Mouse (Mus musculus) hindbrain, embryonic 10.5 days (tissue): ENCODE measurements around the gene Ffar3. TPM values are rescaled to one million over a fixed set of nuclear protein-coding genes. Genes with fewer than 3 reads are reported as not detected.

Source experiments
- DNase-seq: peaks from one replicate; pipeline ENCODE4 v3.0.0-alpha.2; 2017; ENCODE audit warnings: low spot score
- H3K27ac ChIP-seq: fragments of 300-500 bp; sonication (generic); 2 replicates; pipeline ENCODE4 v1.5.1; 2016; ENCODE audit warnings: mild to moderate bottlenecking, moderate library complexity
- H3K27me3 ChIP-seq: fragments of 300-500 bp; sonication (generic); 2 replicates; pipeline ENCODE4 v1.6.1; 2016; ENCODE audit warnings: mild to moderate bottlenecking; ENCODE audit not compliant: poor library complexity, insufficient read depth, severe bottlenecking
- H3K36me3 ChIP-seq: fragments of 300-500 bp; sonication (generic); 2 replicates; pipeline ENCODE4 v1.6.1; 2016; ENCODE audit warnings: mild to moderate bottlenecking, moderate library complexity
- H3K4me1 ChIP-seq: fragments of 300-500 bp; sonication (generic); replicated peaks from 2 replicates; pipeline ENCODE4 v1.6.1; 2016; ENCODE audit warnings: mild to moderate bottlenecking
- H3K4me3 ChIP-seq: fragments of 300-500 bp; sonication (generic); 2 replicates; pipeline ENCODE4 v1.5.1; 2016; ENCODE audit warnings: mild to moderate bottlenecking, moderate library complexity
- H3K9me3 ChIP-seq: fragments of 300-500 bp; sonication (generic); 2 replicates; pipeline ENCODE4 v1.6.1; 2016; ENCODE audit warnings: mild to moderate bottlenecking, moderate library complexity
- WGBS: fragments of 180-500 bp; shearing (Covaris S2); methylation state at CpG from one replicate; pipeline ENCODE4 v1.1.7; 2016; 5-methylcytosine and 5-hydroxymethylcytosine counted together
- polyA plus RNA-seq: library from polyadenylated mRNA; unstranded; fragments of >200 nt; fragmentation: Nextera tagmentation; extraction: Ambion mirVana; gene quantifications from 2 replicates; pipeline ENCODE4 v1.2.1, GENCODE M21; 2016

Ffar3 gene
- polyA plus RNA-seq, result not detected in 2 replicates

- Histone ChIP-seq H3K4me3 (no peak within 1 kb of the TSS), H3K36me3 (no peaks in the 10 kb centered on the region), H3K9me3 (no peaks in the 10 kb centered on the region), H3K27me3 (no peaks in the 10 kb centered on the region), H3K27ac (no peak within 1 kb of the TSS), H3K4me1 (peaks cover 11% of the 10 kb centered on the region; the same call in 1 of the 2 replicates)
- WGBS, result 85% methylated on average over 6 of the region's 6 CpGs
- DNase-seq, result no peak
Observed at GRCm38 (mm10) chr7:30856078-30856477, at the start of gene Ffar3. Gene Ffar3 (minus strand): TSS chr7:30856178.

- 54% methylated on average over 4 of the region's 4 CpGs for WGBS
- peaks cover 9% of the 10 kb centered on the region; the same call in 1 of the 2 replicates for H3K27me3 ChIP-seq
- no peak for DNase-seq
Observed at GRCm38 (mm10) chr7:30904042-30904441, 48.1 kb upstream of the Ffar3 start.

GRCm38 (mm10) chr7:30895217-30895616 lies 39.2 kb upstream of the Ffar3 start:
- peaks cover 16% of the 10 kb centered on the region; the same call in 1 of the 2 replicates for H3K4me1 ChIP-seq
- no peaks in the 10 kb centered on the region for H3K27me3 ChIP-seq
- H3K36me3 ChIP-seq, result no peaks in the 10 kb centered on the region
- no peak overlapping the region for H3K4me3 ChIP-seq
- H3K27ac ChIP-seq, result no peak overlapping the region
- no peaks in the 10 kb centered on the region for H3K9me3 ChIP-seq
- DNase-seq, result no peak
- WGBS, result 87% methylated on average over 3 of the region's 3 CpGs

More at GRCm38 (mm10) chr7:30904042-30904441, 48.1 kb upstream of the Ffar3 start:
- Histone ChIP-seq H3K4me3 (no peak overlapping the region), H3K36me3 (no peaks in the 10 kb centered on the region), H3K27ac (no peak overlapping the region), H3K4me1 (peaks cover 15% of the 10 kb centered on the region), H3K9me3 (no peaks in the 10 kb centered on the region)

GRCm38 (mm10) chr7:30892515-30892914 lies 36.5 kb upstream of the Ffar3 start:
- H3K36me3 ChIP-seq, result no peaks in the 10 kb centered on the region
- no peaks in the 10 kb centered on the region for H3K9me3 ChIP-seq
- no peak for DNase-seq
- H3K27me3 ChIP-seq, result no peaks in the 10 kb centered on the region
- peaks cover 14% of the 10 kb centered on the region; the same call in 1 of the 2 replicates for H3K4me1 ChIP-seq
- peak overlapping the region; percentile 56 for H3K27ac ChIP-seq
- no peak overlapping the region for H3K4me3 ChIP-seq
- 61% methylated on average over 3 of the region's 3 CpGs for WGBS

- WGBS, result 85% methylated on average over 9 of the region's 9 CpGs
Observed at GRCm38 (mm10) chr7:30891746-30892145, 35.8 kb upstream of the Ffar3 start.

GRCm38 (mm10) chr7:30890681-30891080 lies 34.7 kb upstream of the Ffar3 start:
- no peak overlapping the region for H3K4me3 ChIP-seq
- H3K27ac ChIP-seq, result no peak overlapping the region
- no peaks in the 10 kb centered on the region for H3K9me3 ChIP-seq
- DNase-seq, result no peak
- H3K27me3 ChIP-seq, result no peaks in the 10 kb centered on the region
- peaks cover 9% of the 10 kb centered on the region; the same call in 1 of the 2 replicates for H3K4me1 ChIP-seq
- WGBS, result 78% methylated on average over 2 of the region's 2 CpGs
- H3K36me3 ChIP-seq, result no peaks in the 10 kb centered on the region

More at GRCm38 (mm10) chr7:30891746-30892145, 35.8 kb upstream of the Ffar3 start:
- H3K9me3 ChIP-seq, result no peaks in the 10 kb centered on the region
- no peak overlapping the region for H3K27ac ChIP-seq
- H3K27me3 ChIP-seq, result no peaks in the 10 kb centered on the region
- H3K36me3 ChIP-seq, result no peaks in the 10 kb centered on the region
- peaks cover 14% of the 10 kb centered on the region; the same call in 1 of the 2 replicates for H3K4me1 ChIP-seq
- DNase-seq, result no peak
- H3K4me3 ChIP-seq, result no peak overlapping the region

- H3K27ac ChIP-seq, result no peak overlapping the region
- H3K9me3 ChIP-seq, result no peaks in the 10 kb centered on the region
- H3K27me3 ChIP-seq, result no peaks in the 10 kb centered on the region
- DNase-seq, result no peak
- 80% methylated on average over 7 of the region's 7 CpGs for WGBS
- no peaks in the 10 kb centered on the region for H3K36me3 ChIP-seq
- peaks cover 9% of the 10 kb centered on the region; the same call in 1 of the 2 replicates for H3K4me1 ChIP-seq
- no peak overlapping the region for H3K4me3 ChIP-seq
Observed at GRCm38 (mm10) chr7:30888786-30889185, 32.8 kb upstream of the Ffar3 start.

GRCm38 (mm10) chr7:30887568-30888188 lies 31.7 kb upstream of the Ffar3 start:
- DNase-seq, result no peak
- H3K27me3 ChIP-seq, result no peaks in the 10 kb centered on the region
- no peak overlapping the region for H3K4me3 ChIP-seq
- 86% methylated on average over 14 of the region's 14 CpGs for WGBS
- peaks cover 6% of the 10 kb centered on the region; the same call in 1 of the 2 replicates for H3K4me1 ChIP-seq
- H3K36me3 ChIP-seq, result no peaks in the 10 kb centered on the region
- H3K9me3 ChIP-seq, result no peaks in the 10 kb centered on the region
- H3K27ac ChIP-seq, result no peak overlapping the region

- 0 out of 2 replicates have a peak, but pooled peaks cover 4% of the 10 kb centered on the region for H3K9me3 ChIP-seq
- no peaks in the 10 kb centered on the region for H3K27me3 ChIP-seq
- 89% methylated on average over 4 of the region's 4 CpGs for WGBS
- no peak overlapping the region for H3K27ac ChIP-seq
- DNase-seq, result no peak
- no peak overlapping the region for H3K4me3 ChIP-seq
- H3K36me3 ChIP-seq, result no peaks in the 10 kb centered on the region
- no peaks in the 10 kb centered on the region for H3K4me1 ChIP-seq
Observed at GRCm38 (mm10) chr7:30886852-30887251, 30.9 kb upstream of the Ffar3 start.

- DNase-seq, result no peak
- Histone ChIP-seq H3K9me3 (0 out of 2 replicates have a peak, but pooled peaks cover 4% of the 10 kb centered on the region), H3K4me3 (no peak overlapping the region), H3K4me1 (no peaks in the 10 kb centered on the region), H3K27me3 (no peaks in the 10 kb centered on the region), H3K27ac (no peak overlapping the region), H3K36me3 (no peaks in the 10 kb centered on the region)
Observed at GRCm38 (mm10) chr7:30884047-30884446, 28.1 kb upstream of the Ffar3 start.

- DNase-seq, result no peak
- Histone ChIP-seq H3K36me3 (no peaks in the 10 kb centered on the region), H3K27me3 (no peaks in the 10 kb centered on the region), H3K4me3 (no peak overlapping the region), H3K4me1 (no peaks in the 10 kb centered on the region), H3K9me3 (0 out of 2 replicates have a peak, but pooled peaks cover 4% of the 10 kb centered on the region), H3K27ac (no peak overlapping the region)
- WGBS, result 88% methylated on average over 3 of the region's 3 CpGs
Observed at GRCm38 (mm10) chr7:30881367-30881766, 25.4 kb upstream of the Ffar3 start.

- no peak within 1 kb of the TSS for H3K4me3 ChIP-seq
- no peak for DNase-seq
- no peaks in the 10 kb centered on the region for H3K27me3 ChIP-seq
- no peaks in the 10 kb centered on the region for H3K36me3 ChIP-seq
- H3K9me3 ChIP-seq, result 0 out of 2 replicates have a peak, but pooled peaks cover 4% of the 10 kb centered on the region
- H3K4me1 ChIP-seq, result no peaks in the 10 kb centered on the region
- H3K27ac ChIP-seq, result no peak within 1 kb of the TSS
- 76% methylated on average over 7 of the region's 7 CpGs for WGBS
Observed at GRCm38 (mm10) chr7:30880176-30880575, 24.2 kb upstream of the Ffar3 start, which contains the start of gene Cd22. Gene Cd22 (minus strand): TSS chr7:30880342.

- WGBS, result 83% methylated on average over 6 of the region's 6 CpGs
- Histone ChIP-seq H3K9me3 (0 out of 2 replicates have a peak, but pooled peaks cover 4% of the 10 kb centered on the region), H3K27ac (no peak overlapping the region), H3K27me3 (no peaks in the 10 kb centered on the region), H3K36me3 (no peaks in the 10 kb centered on the region), H3K4me3 (no peak overlapping the region), H3K4me1 (no peaks in the 10 kb centered on the region)
- DNase-seq, result no peak
Observed at GRCm38 (mm10) chr7:30878950-30879349, 23.0 kb upstream of the Ffar3 start.
